Mouse (Mus musculus) heart, postnatal 14 days (tissue): Measurements from ENCODE around the gene Mtx3. TPM values are rescaled to one million over a fixed set of nuclear protein-coding genes. Genes with fewer than 3 reads are reported as not detected.
A peak's percentile ranks its signal among the peaks of the same experiment; 100 is the strongest.

Source experiments
- DNase-seq, 2 experiments: peaks; one replicate each; pipeline ENCODE4 v3.0.0; 2021 to 2022
- intact Hi-C: fragments of 180-260 bp; cut with DNase I; formaldehyde crosslinking; loops from one replicate; pipeline ENCODE4 v1.15.1; 2025
- total RNA-seq, 2 experiments: library from RNA; stranded (reverse); gene quantifications; 2 replicates each; pipeline ENCODE4 v1.2.3; 2021

The Mtx3 gene
- total RNA-seq, 2 experiments from 2014 or later, result 8.3 to 9.3 TPM

- no peak for DNase-seq
- intact Hi-C loops, result no loop called here
Measured at GRCm38 (mm10) chr13:92882271-92882985, 37.9 kb downstream of the Mtx3 start.

GRCm38 (mm10) chr13:92882986-92883720 is 38.6 kb downstream of the Mtx3 start:
- no peak for DNase-seq
- intact Hi-C loops, result no loop called here

GRCm38 (mm10) chr13:92884206-92884605 is 39.6 kb downstream of the Mtx3 start:
- no peak for DNase-seq
- intact Hi-C loops, result no loop called here

- DNase-seq, result no peak
- intact Hi-C loops, result no loop called here
Measured at GRCm38 (mm10) chr13:92884930-92885329, 40.4 kb downstream of the Mtx3 start.

GRCm38 (mm10) chr13:92899087-92899486 is 54.5 kb downstream of the Mtx3 start:
- intact Hi-C loops, result no loop called here
- DNase-seq, result no peak

GRCm38 (mm10) chr13:92903291-92903690 is 58.7 kb downstream of the Mtx3 start:
- intact Hi-C loops, result no loop called here
- DNase-seq, result peak; percentile 32 to 54

- DNase-seq, result no peak
- intact Hi-C loops, result no loop called here
Measured at GRCm38 (mm10) chr13:92905944-92906343, 61.4 kb downstream of the Mtx3 start.

GRCm38 (mm10) chr13:92907366-92907765 is 62.8 kb downstream of the Mtx3 start:
- intact Hi-C loops, result no loop called here
- DNase-seq, result no peak

Other genes starting within 250 kb of the Mtx3 start
- gene Serinc5, start 233.7 kb upstream of the Mtx3 start, total RNA-seq, result 10 to 100 TPM; 27.2 to 28.4 TPM
- gene Thbs4, start 49.9 kb upstream of the Mtx3 start, total RNA-seq, result 1 to 10 TPM; 4.8 to 5.5 TPM